Mouse (Mus musculus) intestine, postnatal 0 days (tissue): ENCODE measurements at regions not wholly inside any gene's neighbourhood (a gene's known extent, or its start where the extent isn't known, plus 50 kb on each side); places are given as distances from the start of the nearest gene placed in this dataset.

ENCODE experiments used
- ATAC-seq: fragments of 200-750 bp; cut with Nextera tagmentation; 2 replicates; pipeline ENCODE4 v1.8.0; 2017; ENCODE audit warnings: mild to moderate bottlenecking, moderate TSS enrichment, moderate library complexity
- H3K27ac ChIP-seq: fragments of 300-500 bp; sonication (generic); 2 replicates; pipeline ENCODE4 v1.5.1; 2014; ENCODE audit warnings: mild to moderate bottlenecking, low read depth, low read length, moderate library complexity
- H3K27me3 ChIP-seq: fragments of 300-500 bp; sonication (generic); replicated peaks from 2 replicates; pipeline ENCODE4 v1.6.1; 2014; ENCODE audit warnings: low read length, mixed read lengths; ENCODE audit not compliant: control insufficient read depth, insufficient read depth
- H3K36me3 ChIP-seq: fragments of 300-500 bp; sonication (generic); 2 replicates; pipeline ENCODE4 v1.6.1; 2014; ENCODE audit warnings: mild to moderate bottlenecking, moderate library complexity; ENCODE audit not compliant: control insufficient read depth, insufficient read depth
- H3K4me1 ChIP-seq: fragments of 300-500 bp; sonication (generic); replicated peaks from 2 replicates; pipeline ENCODE4 v1.6.1; 2014; ENCODE audit warnings: antibody characterized with exemption, low read length, mixed read lengths; ENCODE audit not compliant: control insufficient read depth, insufficient read depth
- H3K4me2 ChIP-seq: fragments of 300-500 bp; sonication (generic); replicated peaks from 2 replicates; pipeline ENCODE4 v1.6.1; 2014; ENCODE audit warnings: low read depth, mild to moderate bottlenecking, moderate library complexity
- H3K4me3 ChIP-seq: fragments of 300-500 bp; sonication (generic); 2 replicates; pipeline ENCODE4 v1.5.1; 2014; ENCODE audit warnings: low read depth, low read length
- H3K9ac ChIP-seq: fragments of 300-500 bp; sonication (generic); 2 replicates; pipeline ENCODE4 v1.6.1; 2014; ENCODE audit warnings: mild to moderate bottlenecking, low read depth, low read length
- H3K9me3 ChIP-seq: fragments of 300-500 bp; sonication (generic); 2 replicates; pipeline ENCODE4 v1.6.1; 2016; ENCODE audit warnings: mixed run types; ENCODE audit not compliant: control insufficient read depth
- CTCF ChIP-seq: sonication (generic); IDR thresholded peaks from 2 replicates; pipeline ENCODE4 v1.5.1; 2016; ENCODE audit warnings: low read depth, mild to moderate bottlenecking, control low read depth, antibody characterized with exemption, moderate library complexity
- WGBS: fragments of 180-500 bp; shearing (Covaris S2); extraction: QIAGEN DNeasy Blood & Tissue Kit; methylation state at CpG from one replicate; pipeline ENCODE4 v1.1.7; 2014; 5-methylcytosine and 5-hydroxymethylcytosine counted together

DNA sequence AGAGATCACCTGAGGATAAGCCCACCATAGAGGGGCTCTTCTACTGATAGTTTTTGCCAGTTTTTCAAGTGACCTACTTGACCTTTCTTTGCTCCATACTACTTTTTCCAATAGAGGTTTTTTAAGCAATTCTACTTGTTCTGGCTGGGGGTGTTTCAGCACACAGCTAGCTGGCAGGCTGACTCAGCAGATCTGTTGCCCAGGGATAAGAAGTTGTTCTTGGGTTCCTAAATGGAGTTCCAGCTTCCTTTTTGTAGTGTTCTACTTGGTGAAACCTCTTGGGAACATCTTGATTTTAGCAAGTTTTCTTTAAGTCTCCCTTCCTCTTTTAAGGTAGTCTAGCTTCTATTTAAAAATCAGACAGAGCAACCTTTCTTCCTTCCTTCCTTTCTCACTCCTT, 61.0 kb downstream of the 4930474N05Rik start:
- no peak for ATAC-seq
- Histone ChIP-seq H3K27ac (no peak overlapping the region), H3K9me3 (no peaks in the 10 kb centered on the region), H3K27me3 (no peaks in the 10 kb centered on the region), H3K4me1 (no peaks in the 10 kb centered on the region), H3K36me3 (no peaks in the 10 kb centered on the region), H3K9ac (no peak overlapping the region), H3K4me3 (no peak overlapping the region), H3K4me2 (no peak overlapping the region)
- no peak for TF ChIP-seq CTCF

DNA sequence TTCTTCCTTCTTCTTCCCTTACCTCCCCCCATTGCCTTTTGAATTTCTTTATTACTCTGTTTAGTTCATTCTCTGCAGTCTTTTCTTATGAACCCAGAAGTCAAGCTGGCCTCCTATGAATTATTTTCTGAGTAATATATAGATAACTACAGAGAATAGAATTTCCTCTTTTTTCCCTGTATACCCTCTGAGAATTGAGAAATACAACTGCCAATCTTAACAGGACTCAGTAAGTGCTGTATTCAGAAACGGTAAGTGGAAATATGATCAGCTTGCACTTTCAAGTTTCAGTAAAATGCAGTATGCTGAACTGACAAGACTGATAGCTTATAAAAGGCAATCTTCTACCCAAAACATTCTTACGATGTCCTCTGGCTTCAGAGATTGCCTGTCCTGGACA, 61.5 kb downstream of the 4930474N05Rik start:
- Histone ChIP-seq H3K4me1 (no peaks in the 10 kb centered on the region), H3K9me3 (no peaks in the 10 kb centered on the region), H3K27ac (no peak overlapping the region), H3K27me3 (no peaks in the 10 kb centered on the region), H3K4me2 (no peak overlapping the region), H3K4me3 (no peak overlapping the region), H3K36me3 (no peaks in the 10 kb centered on the region), H3K9ac (no peak overlapping the region)
- WGBS = 77% methylated on average over 2 of the region's 2 CpGs
- no peak for TF ChIP-seq CTCF
- ATAC-seq = no peak

DNA sequence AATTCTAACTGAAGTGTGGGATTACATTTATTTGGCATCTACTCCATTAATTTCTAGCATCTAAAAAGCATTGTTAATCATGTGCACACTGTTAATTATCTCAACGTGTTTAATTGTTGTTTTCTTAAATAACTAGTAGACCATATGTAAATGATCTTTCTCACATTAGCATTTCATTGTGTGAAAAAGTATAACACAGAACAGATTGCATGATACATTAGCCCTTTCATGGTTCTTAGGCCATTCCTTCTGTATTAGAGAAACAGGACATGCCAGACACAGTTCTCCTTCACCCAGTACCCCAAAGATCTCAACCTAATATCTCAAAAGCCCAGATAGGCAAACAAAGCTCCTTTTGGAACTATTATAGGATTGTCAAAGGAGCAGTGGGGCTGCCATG, 89.0 kb downstream of the 4930474N05Rik start:
- H3K4me1 ChIP-seq = no peaks in the 10 kb centered on the region
- H3K27ac ChIP-seq = no peak overlapping the region
- WGBS = 63% methylated on average over 1 of the region's 1 CpGs
- H3K4me3 ChIP-seq = no peak overlapping the region
- TF ChIP-seq CTCF = no peak
- no peaks in the 10 kb centered on the region for H3K36me3 ChIP-seq
- no peaks in the 10 kb centered on the region for H3K27me3 ChIP-seq
- no peak overlapping the region for H3K4me2 ChIP-seq
- no peak for ATAC-seq
- H3K9ac ChIP-seq = no peak overlapping the region
- no peaks in the 10 kb centered on the region for H3K9me3 ChIP-seq

DNA sequence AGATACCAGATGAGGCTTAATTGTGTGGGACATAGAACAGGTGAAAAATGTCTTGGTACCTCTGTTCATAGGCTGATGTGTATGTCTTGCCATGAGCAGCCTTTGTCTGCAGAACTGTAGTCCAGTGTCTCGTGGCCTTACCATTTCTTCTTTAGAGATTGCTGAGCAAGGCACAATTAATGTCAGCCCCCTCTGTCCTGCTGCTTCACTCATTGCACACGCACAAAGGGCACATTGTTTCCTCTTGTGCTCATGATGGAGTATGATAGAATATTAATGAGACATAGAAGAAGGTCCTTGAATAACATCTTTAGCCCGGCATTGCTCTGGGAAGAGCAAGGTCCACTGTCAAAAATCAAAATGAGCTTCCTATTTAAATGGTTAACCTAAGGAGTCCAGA, 101.8 kb downstream of the 4930474N05Rik start:
- Histone ChIP-seq H3K27ac (no peak overlapping the region), H3K27me3 (no peaks in the 10 kb centered on the region), H3K4me1 (no peaks in the 10 kb centered on the region), H3K36me3 (no peaks in the 10 kb centered on the region), H3K9ac (no peak overlapping the region), H3K4me3 (no peak overlapping the region), H3K9me3 (no peaks in the 10 kb centered on the region), H3K4me2 (no peak overlapping the region)
- TF ChIP-seq CTCF = no peak
- ATAC-seq = no peak
- WGBS = 69% methylated on average over 3 of the region's 3 CpGs

DNA sequence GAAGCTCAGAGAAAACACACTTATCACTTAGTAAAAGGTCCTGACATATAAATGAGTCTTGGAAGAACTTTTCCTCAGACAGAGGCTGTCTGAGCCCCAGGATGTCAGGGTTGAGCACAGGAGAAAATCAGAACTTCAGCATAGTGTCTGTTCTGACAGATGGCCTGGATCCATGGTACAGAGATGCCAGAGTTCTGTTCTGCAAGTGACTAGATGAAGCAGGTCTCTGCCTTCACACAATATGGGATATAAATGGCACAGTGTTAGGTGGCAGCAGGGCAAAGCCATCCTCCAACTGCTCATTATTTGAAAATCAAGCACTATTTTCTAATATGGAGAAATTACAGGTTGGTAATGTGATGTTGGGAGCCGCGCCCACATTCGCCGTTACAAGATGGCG, 103.7 kb downstream of the 4930474N05Rik start:
- no peak for TF ChIP-seq CTCF
- 97% methylated on average over 5 of the region's 5 CpGs for WGBS

DNA sequence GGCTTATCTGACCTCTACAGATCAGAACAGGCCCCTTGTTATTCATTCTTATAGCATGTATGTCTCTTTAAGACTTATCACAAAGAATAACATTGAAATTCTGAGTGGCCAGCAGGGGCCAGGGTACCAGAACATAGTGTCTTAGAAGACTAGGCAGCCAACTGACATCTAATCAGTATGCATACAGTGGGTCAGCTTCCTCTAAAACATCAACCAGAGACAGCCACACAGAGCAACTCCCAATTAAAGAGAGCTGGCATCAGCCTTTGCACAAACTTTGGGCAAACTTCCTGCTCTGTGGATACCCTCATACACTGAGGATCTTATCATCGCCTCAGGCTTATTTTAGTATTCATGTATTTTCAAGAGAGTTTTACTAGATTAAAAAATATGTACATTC, 109.1 kb downstream of the 4930474N05Rik start:
- 97% methylated on average over 1 of the region's 1 CpGs for WGBS
- Histone ChIP-seq H3K4me2 (no peak overlapping the region), H3K27ac (no peak overlapping the region), H3K4me3 (no peak overlapping the region), H3K4me1 (no peaks in the 10 kb centered on the region), H3K9ac (no peak overlapping the region), H3K9me3 (no peaks in the 10 kb centered on the region), H3K27me3 (no peaks in the 10 kb centered on the region), H3K36me3 (no peaks in the 10 kb centered on the region)
- no peak for ATAC-seq
- no peak for TF ChIP-seq CTCF

More for the DNA sequence above, 103.7 kb downstream of the 4930474N05Rik start:
- H3K9me3 ChIP-seq = no peaks in the 10 kb centered on the region
- no peak overlapping the region for H3K9ac ChIP-seq
- no peak overlapping the region for H3K4me3 ChIP-seq
- no peaks in the 10 kb centered on the region for H3K27me3 ChIP-seq
- H3K4me2 ChIP-seq = no peak overlapping the region
- H3K27ac ChIP-seq = no peak overlapping the region
- ATAC-seq = no peak
- H3K4me1 ChIP-seq = no peaks in the 10 kb centered on the region
- H3K36me3 ChIP-seq = no peaks in the 10 kb centered on the region

DNA sequence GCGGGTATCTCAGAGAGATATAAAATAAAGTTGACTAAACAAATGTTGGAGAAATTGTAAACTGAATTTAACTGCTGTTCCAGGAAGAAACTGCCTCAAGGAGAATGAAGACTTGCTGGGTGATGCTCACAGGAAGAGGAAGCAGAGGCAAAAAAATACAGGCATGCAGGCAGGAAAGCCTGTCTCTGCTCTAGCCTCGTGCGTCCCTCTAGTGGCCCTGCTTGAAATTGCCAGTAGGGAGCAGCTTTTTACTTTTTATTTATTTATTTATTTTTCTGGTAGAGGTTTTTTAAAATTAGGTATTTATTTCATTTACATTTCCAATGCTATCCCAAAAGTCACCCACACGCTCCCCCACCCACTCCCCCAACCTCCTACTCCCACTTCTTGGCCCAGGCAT, 118.1 kb downstream of the 4930474N05Rik start:
- WGBS = 31% methylated on average over 4 of the region's 4 CpGs
- peak; percentile 63 for TF ChIP-seq CTCF

More for the DNA sequence above, 118.1 kb downstream of the 4930474N05Rik start:
- Histone ChIP-seq H3K4me3 (no peak overlapping the region), H3K9ac (no peak overlapping the region), H3K9me3 (no peaks in the 10 kb centered on the region), H3K27me3 (no peaks in the 10 kb centered on the region), H3K36me3 (no peaks in the 10 kb centered on the region), H3K4me1 (no peaks in the 10 kb centered on the region), H3K4me2 (no peak overlapping the region), H3K27ac (no peak overlapping the region)
- no peak for ATAC-seq
